Mouse (Mus musculus): ENCODE results near the gene Usp9x. TPM values are rescaled to one million over a fixed set of nuclear protein-coding genes. Genes with fewer than 3 reads are reported as not detected.
A peak's percentile ranks its signal among the peaks of the same experiment; 100 is the strongest.

The Usp9x gene
- polyA plus RNA-seq (2016; fragmentation: Nextera tagmentation; extraction: Ambion mirVana), result 32.4 and 36.5 TPM in 2 replicates

DNA sequence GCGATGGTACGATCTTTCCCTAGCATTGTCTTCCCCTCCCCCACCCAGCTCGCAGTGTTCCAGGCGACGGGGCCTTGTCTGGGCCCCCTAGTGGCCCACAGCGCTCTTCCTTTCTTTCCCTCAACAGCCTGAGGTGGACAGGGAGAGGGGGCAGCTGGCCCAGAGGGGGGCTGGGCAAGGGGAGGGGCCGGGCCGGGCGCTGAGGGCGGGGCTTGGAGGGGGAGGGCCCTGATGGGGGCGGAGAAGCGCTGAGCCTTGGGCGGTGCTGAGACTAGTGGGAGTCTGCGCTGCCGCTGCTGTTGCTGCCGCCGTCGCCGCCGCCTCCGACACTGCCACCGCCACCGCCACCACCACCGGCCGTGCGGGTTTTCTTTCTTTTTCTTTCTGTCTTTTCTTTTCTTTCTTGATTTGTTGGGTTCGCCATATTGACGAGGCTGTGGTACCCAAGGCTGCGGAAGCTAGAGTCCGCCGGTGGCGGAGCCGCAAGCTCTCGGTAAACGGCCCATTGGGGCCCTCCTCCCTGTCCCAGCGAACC lies at the start of gene Usp9x:
TSS of gene Usp9x (plus strand) at position 258 of the 535 bp plus-strand sequence.
- 23% methylated on average over 29 of the region's 36 CpGs for WGBS
- Histone ChIP-seq H3K27ac (peak within 1 kb of the TSS; percentile 94), H3K36me3 (no peaks in the 10 kb centered on the region), H3K27me3 (ENCODE audit: insufficient read depth, poor library complexity, severe bottlenecking) (peaks cover 24% of the 10 kb centered on the region), H3K4me3 (peak within 1 kb of the TSS; percentile 72), H3K4me1 (replicated peaks) (no peaks in the 10 kb centered on the region), H3K9me3 (peaks cover 13% of the 10 kb centered on the region; the same call in 1 of the 2 replicates)
- DNase-seq (ENCODE audit: low spot score), result peak; percentile 92

DNA sequence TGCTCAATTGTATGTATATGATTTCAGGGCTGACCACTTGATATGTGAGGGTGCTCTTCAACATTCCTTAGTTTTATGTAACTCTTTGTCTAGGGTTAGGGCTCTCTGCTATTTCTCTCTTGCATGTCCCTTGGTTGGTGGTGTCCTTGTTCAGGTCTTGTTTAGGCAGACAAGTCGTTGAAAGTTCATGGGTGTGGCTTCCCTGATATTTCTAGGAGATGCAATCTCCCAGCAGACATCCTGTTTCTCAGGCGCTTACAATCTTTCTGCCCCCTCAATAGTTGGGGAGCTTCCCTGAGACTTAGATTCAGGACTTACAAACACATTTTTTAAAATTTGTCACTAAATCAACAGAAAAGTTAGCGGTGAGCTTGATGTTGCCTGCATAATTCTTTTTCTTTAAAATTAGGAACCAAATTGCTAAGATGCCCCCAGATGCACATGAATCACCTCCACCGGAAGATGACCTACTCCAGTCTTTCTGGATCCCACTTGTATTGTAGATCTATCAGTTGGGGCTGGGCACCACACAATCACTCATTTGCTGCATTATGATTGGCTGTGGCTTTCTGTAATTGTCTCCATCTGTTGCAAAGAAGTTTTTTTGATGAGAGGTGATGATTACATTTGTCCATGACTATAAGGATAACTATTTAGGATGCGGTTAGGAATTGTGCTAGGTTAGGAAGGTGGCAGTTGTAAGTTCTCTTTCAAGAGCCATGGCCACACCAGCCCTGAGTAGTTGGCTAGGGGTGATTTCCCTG lies 48.6 kb upstream of the Usp9x start:
- no peak for DNase-seq (ENCODE audit: low spot score)
- WGBS, result 85% methylated on average over 5 of the region's 5 CpGs
- no peak overlapping the region for H3K4me3 ChIP-seq
- H3K27ac ChIP-seq, result no peak overlapping the region
- H3K9me3 ChIP-seq, result no peaks in the 10 kb centered on the region
- H3K27me3 ChIP-seq (ENCODE audit: insufficient read depth, poor library complexity, severe bottlenecking), result 0 out of 2 replicates have a peak, but pooled peaks cover 3% of the 10 kb centered on the region
- H3K4me1 ChIP-seq (replicated peaks), result no peaks in the 10 kb centered on the region
- H3K36me3 ChIP-seq, result no peaks in the 10 kb centered on the region

DNA sequence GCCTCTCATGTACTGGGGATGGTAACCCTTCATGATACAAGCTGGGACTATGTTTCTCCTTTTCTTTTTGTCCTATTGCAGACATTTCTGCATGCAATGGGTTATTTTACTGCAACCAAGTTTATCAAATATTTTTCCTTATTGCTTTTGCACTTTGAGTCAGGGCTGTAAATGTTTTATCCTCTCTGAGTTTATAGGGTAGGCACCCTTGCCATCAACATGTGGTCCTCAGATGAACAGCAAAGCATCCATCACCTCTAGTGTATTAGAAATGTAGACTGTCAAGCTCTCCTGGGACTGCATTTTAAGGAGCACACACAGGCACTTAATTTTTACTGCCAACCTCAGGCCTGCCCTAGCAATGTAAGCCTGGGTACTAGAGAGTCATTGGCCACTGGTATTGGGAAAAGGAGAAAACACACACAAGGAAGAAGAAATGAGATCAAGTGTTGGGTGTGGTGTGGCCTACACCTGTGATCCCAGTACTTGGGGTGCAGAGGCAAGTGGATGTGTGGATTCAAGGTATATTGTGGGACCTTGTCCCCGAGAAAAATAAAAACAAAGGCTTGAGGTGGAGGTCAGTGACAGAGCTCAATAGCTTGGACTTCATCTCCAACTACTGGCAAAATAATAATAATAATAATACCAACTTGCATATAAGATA lies 46.6 kb upstream of the Usp9x start:
- 87% methylated on average over 1 of the region's 1 CpGs for WGBS
- Histone ChIP-seq H3K4me3 (no peak overlapping the region), H3K36me3 (no peaks in the 10 kb centered on the region), H3K4me1 (replicated peaks) (no peaks in the 10 kb centered on the region), H3K9me3 (no peaks in the 10 kb centered on the region), H3K27ac (no peak overlapping the region), H3K27me3 (ENCODE audit: insufficient read depth, poor library complexity, severe bottlenecking) (0 out of 2 replicates have a peak, but pooled peaks cover 3% of the 10 kb centered on the region)
- no peak for DNase-seq (ENCODE audit: low spot score)

DNA sequence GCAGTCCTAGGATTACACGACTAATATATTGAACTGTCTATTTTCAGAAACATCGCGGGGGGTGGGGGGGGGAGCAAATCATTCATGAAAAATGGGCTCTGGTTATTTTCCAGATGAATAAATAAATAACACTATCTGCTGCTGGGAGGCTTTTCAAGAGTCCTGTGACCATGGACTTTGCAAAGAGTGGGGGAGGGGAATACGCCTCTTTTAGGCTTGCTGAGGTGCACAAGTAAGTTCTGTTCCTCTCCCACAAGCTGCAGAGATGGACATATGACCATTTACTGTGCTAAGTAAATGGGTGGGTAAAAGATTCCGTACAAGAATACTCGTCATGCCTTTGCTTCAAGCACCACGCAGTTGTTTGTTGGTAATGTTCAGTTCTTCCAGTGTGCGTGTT lies 46.0 kb upstream of the Usp9x start:
- H3K4me3 ChIP-seq, result no peak overlapping the region
- no peaks in the 10 kb centered on the region for H3K9me3 ChIP-seq
- no peaks in the 10 kb centered on the region for H3K4me1 ChIP-seq (replicated peaks)
- DNase-seq (ENCODE audit: low spot score), result no peak
- H3K36me3 ChIP-seq, result no peaks in the 10 kb centered on the region
- no peak overlapping the region for H3K27ac ChIP-seq
- 0 out of 2 replicates have a peak, but pooled peaks cover 3% of the 10 kb centered on the region for H3K27me3 ChIP-seq (ENCODE audit: insufficient read depth, poor library complexity, severe bottlenecking)
- WGBS, result 85% methylated on average over 8 of the region's 8 CpGs

DNA sequence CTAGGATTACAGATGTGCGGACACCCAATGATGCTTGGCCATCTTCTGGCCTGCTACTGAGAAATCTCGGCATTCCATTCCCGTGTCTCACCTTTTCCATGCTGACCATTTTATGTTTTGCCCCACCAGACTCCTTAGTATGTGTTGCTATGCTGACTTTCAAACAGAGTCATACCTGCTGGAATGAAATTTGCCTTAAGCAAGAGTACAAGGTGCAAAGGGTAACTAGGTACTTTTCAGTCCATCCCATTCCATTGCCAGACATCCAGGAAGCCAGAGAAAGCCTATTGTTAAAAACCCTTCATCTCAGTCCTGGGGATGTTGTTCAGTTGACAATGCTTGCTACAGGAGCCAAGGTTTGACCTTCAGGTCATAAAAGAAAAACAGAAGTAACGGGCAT lies 43.1 kb upstream of the Usp9x start:
- 0 out of 2 replicates have a peak, but pooled peaks cover 3% of the 10 kb centered on the region for H3K27me3 ChIP-seq (ENCODE audit: insufficient read depth, poor library complexity, severe bottlenecking)
- WGBS, result 91% methylated on average over 4 of the region's 4 CpGs
- H3K4me3 ChIP-seq, result no peak overlapping the region
- no peaks in the 10 kb centered on the region for H3K9me3 ChIP-seq
- no peak for DNase-seq (ENCODE audit: low spot score)
- H3K27ac ChIP-seq, result no peak overlapping the region
- H3K4me1 ChIP-seq (replicated peaks), result no peaks in the 10 kb centered on the region
- no peaks in the 10 kb centered on the region for H3K36me3 ChIP-seq

DNA sequence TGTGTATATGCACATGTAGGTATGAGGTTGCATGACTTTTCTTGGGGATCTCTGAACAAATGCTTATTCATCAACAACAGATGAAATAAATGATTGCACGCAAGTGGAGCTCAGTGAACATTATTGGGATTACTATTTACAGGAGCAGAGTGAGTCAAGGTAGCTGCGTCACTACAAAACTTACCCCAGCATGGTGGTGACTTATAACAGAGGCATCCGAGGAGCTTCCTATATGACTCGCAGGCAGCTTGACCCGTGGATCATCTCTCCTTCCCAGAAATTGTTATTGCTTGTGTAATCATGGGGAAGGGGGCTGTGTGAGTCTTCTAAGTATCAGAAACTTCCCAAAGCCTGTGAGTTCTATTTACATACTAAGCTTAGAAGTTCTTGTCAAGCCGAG lies 41.3 kb upstream of the Usp9x start:
- no peak for DNase-seq (ENCODE audit: low spot score)
- no peak overlapping the region for H3K27ac ChIP-seq
- peaks cover 6% of the 10 kb centered on the region; the same call in 1 of the 2 replicates for H3K27me3 ChIP-seq (ENCODE audit: insufficient read depth, poor library complexity, severe bottlenecking)
- 89% methylated on average over 6 of the region's 6 CpGs for WGBS
- H3K4me1 ChIP-seq (replicated peaks), result no peaks in the 10 kb centered on the region
- H3K4me3 ChIP-seq, result no peak overlapping the region
- H3K36me3 ChIP-seq, result no peaks in the 10 kb centered on the region
- no peaks in the 10 kb centered on the region for H3K9me3 ChIP-seq

DNA sequence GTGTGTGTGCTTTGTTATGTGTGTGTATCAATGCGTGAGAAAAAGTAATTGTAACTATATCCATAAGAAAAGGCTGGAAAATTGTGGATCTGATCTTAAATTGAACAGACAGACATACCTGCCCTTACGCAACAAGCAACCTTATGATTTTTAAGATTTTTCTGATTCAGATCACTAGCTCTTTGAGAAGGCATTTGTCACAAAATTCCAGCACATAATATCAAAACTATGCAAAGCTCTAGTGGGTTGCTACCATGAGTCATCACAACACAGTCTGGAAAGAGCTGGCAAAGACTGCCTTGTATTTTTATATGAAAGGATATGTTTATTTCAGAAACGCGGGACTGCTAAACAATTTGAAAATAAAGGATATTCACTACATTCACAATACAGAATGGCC lies 34.2 kb upstream of the Usp9x start:
- Histone ChIP-seq H3K4me1 (replicated peaks) (no peaks in the 10 kb centered on the region), H3K27ac (no peak overlapping the region), H3K9me3 (no peaks in the 10 kb centered on the region), H3K36me3 (no peaks in the 10 kb centered on the region), H3K4me3 (no peak overlapping the region), H3K27me3 (ENCODE audit: insufficient read depth, poor library complexity, severe bottlenecking) (peaks cover 17% of the 10 kb centered on the region)
- WGBS, result 87% methylated on average over 4 of the region's 4 CpGs
- no peak for DNase-seq (ENCODE audit: low spot score)

DNA sequence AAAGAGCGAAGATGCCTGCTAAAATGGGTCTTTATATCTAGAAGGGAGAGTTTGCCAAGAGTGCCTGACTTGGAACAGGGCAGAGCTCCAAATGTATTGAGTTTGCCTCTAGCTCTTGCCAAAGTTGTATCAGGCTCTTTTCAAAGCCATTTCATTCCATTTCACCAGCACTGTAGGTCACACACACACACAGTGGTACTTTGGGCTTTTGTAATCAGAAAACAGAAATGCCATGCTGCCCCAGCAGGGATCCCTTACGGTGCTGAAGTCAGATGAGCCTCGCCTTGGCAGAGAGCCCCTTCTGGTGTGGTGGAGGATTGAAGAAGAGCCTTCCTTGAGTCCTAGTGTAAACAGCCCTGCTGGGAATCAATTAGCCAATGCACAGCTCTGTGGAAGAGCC lies 32.1 kb upstream of the Usp9x start:
- no peak for DNase-seq (ENCODE audit: low spot score)
- Histone ChIP-seq H3K27me3 (ENCODE audit: insufficient read depth, poor library complexity, severe bottlenecking) (peaks cover 17% of the 10 kb centered on the region), H3K27ac (no peak overlapping the region), H3K4me1 (replicated peaks) (no peaks in the 10 kb centered on the region), H3K9me3 (no peaks in the 10 kb centered on the region), H3K36me3 (no peaks in the 10 kb centered on the region), H3K4me3 (no peak overlapping the region)
- 44% methylated on average over 3 of the region's 3 CpGs for WGBS

DNA sequence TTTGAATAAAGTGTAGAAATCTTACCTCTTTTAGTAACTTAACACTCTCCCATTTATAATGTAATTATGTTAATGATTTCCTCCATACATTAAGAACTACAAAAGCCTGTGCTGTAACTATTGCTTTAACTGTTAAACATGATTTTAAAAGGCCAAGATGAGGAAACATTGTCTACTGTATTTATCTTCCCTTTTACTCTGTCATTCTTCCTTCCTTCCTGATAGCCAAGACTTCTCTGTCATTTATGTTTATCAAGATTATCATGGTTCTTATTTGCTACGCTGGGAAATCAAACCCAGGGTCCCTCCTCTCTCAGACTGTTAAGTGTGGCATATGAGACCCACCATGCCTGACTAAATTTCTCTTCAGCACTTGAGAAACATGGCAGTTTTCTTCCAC lies 30.9 kb upstream of the Usp9x start:
- Histone ChIP-seq H3K27me3 (ENCODE audit: insufficient read depth, poor library complexity, severe bottlenecking) (peaks cover 20% of the 10 kb centered on the region), H3K36me3 (no peaks in the 10 kb centered on the region), H3K9me3 (no peaks in the 10 kb centered on the region), H3K4me1 (replicated peaks) (no peaks in the 10 kb centered on the region), H3K4me3 (no peak overlapping the region), H3K27ac (no peak overlapping the region)
- 44% methylated on average over 1 of the region's 1 CpGs for WGBS
- DNase-seq (ENCODE audit: low spot score), result no peak

DNA sequence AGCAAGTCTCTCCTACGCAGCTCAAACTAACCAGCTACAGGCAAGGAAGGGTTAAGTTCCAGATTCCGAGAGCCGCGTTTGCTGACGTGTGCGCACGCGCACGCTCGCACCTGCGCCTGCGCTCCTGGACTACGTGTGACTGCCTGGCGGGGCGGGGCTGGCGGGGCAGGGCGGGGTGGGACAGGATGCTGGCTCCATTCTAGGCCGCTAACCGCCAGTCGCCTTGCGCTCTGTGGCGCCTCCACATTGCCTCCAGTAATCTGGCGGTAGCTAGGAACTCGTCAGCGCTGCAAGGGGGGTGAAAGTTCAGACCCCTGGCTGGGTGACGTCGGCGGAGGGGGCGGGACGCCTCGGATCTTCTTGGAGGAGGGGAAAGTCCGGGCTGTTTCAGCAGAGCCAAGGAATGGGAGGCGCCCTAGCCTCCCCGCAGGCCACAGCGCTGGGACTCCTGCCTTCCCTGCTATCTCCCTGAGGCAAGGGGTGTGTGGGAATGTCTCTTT lies 29.6 kb upstream of the Usp9x start:
- peaks cover 20% of the 10 kb centered on the region for H3K27me3 ChIP-seq (ENCODE audit: insufficient read depth, poor library complexity, severe bottlenecking)
- peak; percentile 92 for DNase-seq (ENCODE audit: low spot score)
- H3K27ac ChIP-seq, result peak overlapping the region; percentile 87
- no peaks in the 10 kb centered on the region for H3K4me1 ChIP-seq (replicated peaks)
- WGBS, result 6% methylated on average over 35 of the region's 35 CpGs
- peak overlapping the region; percentile 54 for H3K4me3 ChIP-seq
- no peaks in the 10 kb centered on the region for H3K36me3 ChIP-seq
- H3K9me3 ChIP-seq, result no peaks in the 10 kb centered on the region

DNA sequence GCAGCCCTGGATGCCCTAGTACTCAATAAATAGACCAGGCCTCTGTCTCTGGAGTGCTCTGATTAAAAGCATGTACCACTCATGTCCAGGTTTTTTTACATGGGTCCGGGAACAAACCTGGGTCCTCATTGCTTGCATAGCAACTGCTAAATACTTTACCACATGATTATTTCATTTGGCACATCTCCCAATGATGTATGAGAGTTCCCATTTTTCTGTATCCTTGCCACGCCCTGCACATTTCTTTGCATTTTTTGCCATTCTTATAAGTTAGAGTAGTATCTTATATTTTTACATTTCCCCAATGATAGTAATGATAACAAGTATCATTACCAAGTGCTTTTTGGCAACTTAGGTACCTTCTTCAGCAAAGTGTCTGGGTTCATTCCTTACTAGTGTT lies 27.5 kb upstream of the Usp9x start:
- 89% methylated on average over 2 of the region's 2 CpGs for WGBS
- H3K9me3 ChIP-seq, result no peaks in the 10 kb centered on the region
- DNase-seq (ENCODE audit: low spot score), result no peak
- no peak overlapping the region for H3K4me3 ChIP-seq
- no peaks in the 10 kb centered on the region for H3K36me3 ChIP-seq
- H3K27me3 ChIP-seq (ENCODE audit: insufficient read depth, poor library complexity, severe bottlenecking), result peaks cover 30% of the 10 kb centered on the region
- peaks cover 9% of the 10 kb centered on the region for H3K4me1 ChIP-seq (replicated peaks)
- no peak overlapping the region for H3K27ac ChIP-seq

DNA sequence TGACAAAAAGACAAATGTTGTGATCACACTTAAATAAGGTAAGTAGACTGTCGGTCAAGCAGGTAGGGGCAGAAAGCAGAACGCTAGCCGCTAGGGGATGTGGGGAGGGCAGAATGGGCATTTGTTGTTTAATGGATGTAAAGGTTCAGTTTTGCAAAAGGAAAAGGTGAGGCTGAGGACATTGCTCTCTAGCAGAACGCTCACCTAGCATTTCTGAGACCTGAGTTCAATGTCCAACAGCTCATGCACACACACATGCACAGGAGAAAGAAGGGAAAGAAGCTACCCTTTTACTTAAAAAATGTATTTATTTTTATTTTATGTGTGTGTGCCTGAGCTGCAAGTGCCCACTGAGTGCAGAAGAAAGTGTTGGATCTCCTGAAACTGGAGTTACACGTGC lies 26.6 kb upstream of the Usp9x start:
- DNase-seq (ENCODE audit: low spot score), result no peak
- H3K9me3 ChIP-seq, result no peaks in the 10 kb centered on the region
- H3K27ac ChIP-seq, result no peak overlapping the region
- 90% methylated on average over 5 of the region's 5 CpGs for WGBS
- no peaks in the 10 kb centered on the region for H3K36me3 ChIP-seq
- H3K27me3 ChIP-seq (ENCODE audit: insufficient read depth, poor library complexity, severe bottlenecking), result peaks cover 25% of the 10 kb centered on the region
- H3K4me3 ChIP-seq, result no peak overlapping the region
- H3K4me1 ChIP-seq (replicated peaks), result peaks cover 9% of the 10 kb centered on the region

DNA sequence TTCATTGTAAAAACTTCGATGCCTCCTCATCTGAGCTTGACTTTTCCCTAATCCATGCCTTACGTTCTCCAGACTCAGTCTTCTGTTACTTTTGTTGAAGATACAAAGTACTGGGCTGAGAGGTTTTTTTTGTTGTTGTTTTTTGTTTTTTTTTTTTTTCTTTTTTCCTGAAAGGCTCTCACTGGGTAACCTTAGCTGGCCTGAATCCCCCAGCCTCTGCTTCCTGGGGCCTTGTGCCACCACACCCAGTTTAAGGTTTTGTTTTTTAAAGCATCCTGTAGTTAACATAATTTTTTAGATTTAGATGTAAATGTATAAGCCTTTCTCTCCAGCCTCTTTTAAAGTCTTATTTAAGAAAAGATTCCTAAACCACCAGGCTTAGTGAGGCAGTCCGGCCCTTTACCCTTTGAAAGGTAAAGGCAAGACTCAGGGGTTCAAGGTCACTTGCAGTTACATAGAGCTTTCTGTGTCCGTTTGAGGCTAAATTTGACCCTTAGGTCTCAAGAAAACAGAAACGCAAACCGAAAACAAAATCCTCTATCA lies 24.3 kb upstream of the Usp9x start:
- no peak for DNase-seq (ENCODE audit: low spot score)
- peaks cover 9% of the 10 kb centered on the region for H3K4me1 ChIP-seq (replicated peaks)
- H3K27ac ChIP-seq, result peak overlapping the region; percentile 77; the same call in 1 of the 2 replicates
- peaks cover 22% of the 10 kb centered on the region for H3K27me3 ChIP-seq (ENCODE audit: insufficient read depth, poor library complexity, severe bottlenecking)
- no peaks in the 10 kb centered on the region for H3K36me3 ChIP-seq
- H3K9me3 ChIP-seq, result no peaks in the 10 kb centered on the region
- H3K4me3 ChIP-seq, result no peak overlapping the region
- 44% methylated on average over 6 of the region's 6 CpGs for WGBS
